Mouse (Mus musculus) layer of hippocampus, adult 9-11 months (tissue): ENCODE measurements around the gene Bmp2k.

Experiments used
- DNase-seq: peaks from one replicate; pipeline ENCODE4 v3.0.0; 2022

Gene Bmp2k

DNA sequence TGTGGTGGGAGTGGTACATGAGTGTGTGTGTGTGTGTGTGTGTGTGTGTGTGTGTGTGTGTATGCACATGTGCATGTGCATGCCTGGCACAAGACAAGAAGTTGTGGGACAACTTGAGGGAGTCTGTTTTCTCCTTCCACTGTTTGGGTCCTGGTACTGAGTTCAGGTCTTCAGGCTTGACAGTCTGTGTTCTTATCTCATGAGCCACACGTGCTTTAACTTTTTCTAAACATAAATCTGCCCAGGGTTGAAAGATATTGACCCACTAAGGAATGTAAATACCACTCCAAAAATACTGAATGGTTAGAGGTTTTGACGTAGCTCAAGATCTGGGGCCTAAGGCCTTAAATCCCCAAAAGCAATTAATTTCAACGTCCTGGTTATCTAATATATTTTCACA lies 23.8 kb upstream of the Bmp2k start:
- no peak for DNase-seq

DNA sequence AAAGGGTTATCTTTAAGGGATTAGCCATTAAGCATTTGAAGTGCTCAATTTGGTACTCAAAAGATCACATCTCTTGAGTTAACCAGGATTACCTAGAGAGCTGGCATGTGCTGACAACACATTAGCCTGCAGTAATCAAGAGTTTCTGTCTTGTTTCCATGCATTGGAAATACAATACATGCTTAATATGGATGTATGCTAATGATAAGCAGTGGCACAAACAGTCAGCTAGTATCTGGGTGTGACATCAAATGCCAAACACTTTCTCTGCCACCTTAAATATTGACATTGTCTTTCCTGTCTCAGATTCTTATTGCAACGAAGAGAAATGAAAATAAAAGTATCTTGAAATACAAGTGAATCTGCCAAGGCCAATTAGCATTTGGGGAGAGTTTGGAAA lies 22.8 kb upstream of the Bmp2k start:
- DNase-seq = no peak

- DNase-seq = no peak
These were observed 22.4 kb upstream of the Bmp2k start for GRCm38 (mm10) chr5:96975112-96975511.

- DNase-seq = no peak
These were observed 21.3 kb upstream of the Bmp2k start for GRCm38 (mm10) chr5:96976150-96976549.

DNA sequence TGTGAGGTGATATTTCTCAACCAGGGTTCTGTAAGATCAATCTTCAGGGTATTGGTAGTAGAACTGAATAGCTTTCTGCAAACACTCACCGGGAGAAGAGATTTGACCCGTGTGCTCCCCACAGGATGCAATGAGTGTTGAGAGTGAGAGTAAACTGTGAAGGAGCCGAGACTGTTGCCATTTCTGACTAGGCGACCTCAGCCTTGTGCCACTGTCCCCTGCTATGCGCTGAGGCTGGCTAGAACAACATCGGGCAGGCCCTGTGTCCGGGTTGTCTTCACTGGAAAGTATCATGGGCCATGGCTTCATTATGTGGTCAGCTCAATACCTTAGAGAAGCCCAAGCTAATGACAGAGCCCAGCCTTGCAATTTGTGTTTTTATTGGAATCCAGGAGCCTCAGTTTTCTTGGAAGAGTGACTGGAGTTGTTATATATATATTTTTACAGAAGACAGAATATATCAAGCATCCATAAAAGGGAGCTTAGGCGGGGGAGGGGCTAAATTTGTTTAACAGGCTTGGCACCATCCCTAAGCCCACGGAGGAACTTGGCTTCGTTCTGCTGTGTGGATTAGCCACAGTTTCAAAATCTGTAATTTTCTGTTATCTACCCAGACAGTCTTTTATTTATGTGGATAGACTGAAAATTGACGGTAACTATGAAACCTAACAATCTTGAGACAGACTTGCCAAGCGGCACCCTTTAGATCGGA lies 18.0 kb upstream of the Bmp2k start:
- no peak for DNase-seq

- peak; percentile 26 for DNase-seq
These were observed 17.4 kb upstream of the Bmp2k start for GRCm38 (mm10) chr5:96980008-96980634.

DNA sequence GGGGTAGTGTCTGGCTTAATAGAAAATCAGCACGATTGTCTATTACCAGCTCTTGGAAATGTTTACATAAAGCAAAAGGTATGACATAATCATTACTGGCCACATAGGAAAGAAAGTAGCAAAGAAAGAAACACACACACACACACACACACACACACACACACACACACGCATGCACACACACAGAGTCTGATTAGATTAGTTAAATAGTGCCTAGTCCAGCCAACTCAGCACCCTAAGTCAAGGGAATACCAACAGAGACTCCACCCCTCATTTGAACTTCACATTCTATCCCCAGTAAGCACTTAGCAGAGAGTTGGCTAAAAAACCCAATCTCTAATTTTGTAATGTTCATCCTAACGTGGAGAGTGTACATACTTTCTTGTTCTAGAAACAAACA lies 15.5 kb upstream of the Bmp2k start:
- DNase-seq = no peak

DNA sequence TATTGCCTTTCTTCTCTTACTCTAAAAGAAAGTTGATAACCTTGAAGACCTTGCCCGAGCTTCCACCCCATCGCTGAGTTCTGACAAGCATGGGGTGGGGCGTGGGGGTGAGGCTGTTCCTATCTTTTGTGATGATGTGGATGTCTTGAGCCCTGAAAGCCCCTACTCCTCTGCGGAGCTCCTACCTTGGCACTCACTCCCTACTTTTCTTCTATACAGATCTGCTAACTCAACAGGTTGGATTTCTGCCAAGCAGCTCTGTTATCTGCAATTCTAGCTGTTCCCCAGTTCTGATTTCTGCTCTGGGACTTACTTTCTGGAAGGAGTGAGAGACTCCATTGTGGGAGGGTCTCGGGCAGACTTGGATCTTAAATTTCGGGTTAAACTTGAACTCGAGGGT lies 14.3 kb upstream of the Bmp2k start:
- DNase-seq = no peak

GRCm38 (mm10) chr5:96986850-96987249 lies 10.6 kb upstream of the Bmp2k start:
- no peak for DNase-seq

DNA sequence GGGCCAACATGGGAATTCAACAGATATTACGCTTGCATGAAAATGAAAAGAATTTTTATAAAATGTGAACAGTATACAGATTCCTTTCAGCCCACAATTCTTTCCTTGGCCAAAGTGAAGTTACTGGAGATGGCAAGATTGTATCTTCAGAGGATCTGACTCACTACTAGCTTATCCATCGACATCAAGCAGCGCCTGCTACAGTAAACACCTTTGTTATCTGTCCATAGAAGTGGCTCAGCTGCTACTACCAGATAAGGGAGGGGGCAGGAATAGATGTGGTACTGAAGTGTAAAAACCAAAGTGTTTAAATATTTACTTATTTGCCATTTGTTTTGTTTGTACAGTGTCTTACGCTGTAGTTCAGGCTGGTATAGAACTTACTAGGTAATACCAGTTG lies 8.6 kb upstream of the Bmp2k start:
- no peak for DNase-seq

DNA sequence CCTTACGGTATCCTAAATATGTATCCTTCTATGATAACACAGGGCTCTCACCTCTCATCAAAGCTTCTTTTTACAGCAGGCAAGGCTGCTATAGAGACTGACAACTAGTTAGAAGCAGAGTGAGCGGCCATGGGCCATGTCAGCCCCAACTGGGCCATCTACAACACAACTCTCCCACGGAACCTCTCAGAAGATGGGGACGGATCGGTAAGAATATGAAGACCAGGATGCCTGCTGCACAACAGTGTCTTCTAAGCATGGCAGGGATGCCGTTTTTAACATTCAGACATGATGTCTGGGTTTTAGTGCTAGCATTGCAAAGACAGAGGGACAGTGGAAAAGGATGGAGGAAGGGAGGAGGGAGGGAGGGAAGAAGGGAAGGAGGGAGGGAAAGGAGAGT lies 6.3 kb upstream of the Bmp2k start:
- DNase-seq = no peak

DNA sequence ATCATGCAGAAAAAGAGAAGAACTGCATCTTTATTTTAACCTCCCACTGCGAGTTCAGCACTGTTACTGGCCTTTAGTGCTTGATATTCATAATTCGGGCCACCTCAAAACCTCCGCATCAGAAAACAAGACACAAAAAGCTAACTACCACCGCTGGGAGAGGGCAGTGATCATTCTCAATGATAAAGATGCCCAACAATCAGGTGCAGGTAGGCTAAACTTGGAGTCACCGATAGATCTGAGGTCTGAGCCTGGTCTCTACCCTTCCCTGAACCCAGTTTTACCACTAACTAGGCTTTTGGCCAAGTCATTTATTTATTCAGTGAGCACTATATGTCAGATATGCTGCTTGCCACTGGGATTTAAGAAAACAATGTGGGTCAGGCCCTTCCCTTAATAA lies 4.8 kb upstream of the Bmp2k start:
- no peak for DNase-seq

DNA sequence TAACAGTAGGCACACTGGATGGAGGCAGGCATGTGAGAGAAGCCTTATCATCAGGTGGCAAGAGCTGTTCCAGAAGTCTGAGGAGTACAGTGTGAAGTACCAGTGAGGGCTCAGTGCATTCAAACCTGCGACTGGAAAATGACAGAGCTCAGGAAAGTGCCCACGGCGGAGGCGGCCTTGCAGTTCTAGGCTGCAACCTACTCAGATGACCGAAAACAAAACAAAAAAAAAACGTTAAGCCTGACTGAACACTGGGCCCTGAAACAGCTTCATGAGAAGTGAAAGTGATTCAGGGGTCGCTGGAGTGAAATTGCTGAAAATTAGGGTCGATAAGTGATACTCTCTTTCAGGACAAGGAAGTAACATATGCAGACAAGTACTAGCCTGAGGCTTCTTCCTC lies 4.4 kb upstream of the Bmp2k start:
- no peak for DNase-seq

DNA sequence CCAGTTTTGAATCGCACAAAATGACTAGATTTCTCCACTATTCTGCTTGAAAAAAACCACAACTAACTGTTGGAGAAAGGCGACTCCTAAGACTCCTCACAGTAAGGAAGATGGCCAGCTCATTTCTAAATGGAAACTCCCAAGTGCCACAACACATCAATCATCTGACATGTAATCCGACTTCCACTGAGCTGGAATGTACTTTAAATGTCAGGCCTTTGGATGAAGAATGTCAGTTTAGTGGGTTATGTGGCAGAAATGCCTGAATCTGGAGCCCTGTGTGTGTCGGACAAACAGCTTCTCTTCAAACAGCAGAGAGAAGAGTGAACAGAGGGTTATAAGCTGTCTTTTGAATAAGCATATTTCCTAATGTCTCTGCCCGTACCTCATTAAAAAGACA lies 1.7 kb upstream of the Bmp2k start:
- no peak for DNase-seq

GRCm38 (mm10) chr5:96996401-96997309 lies 834 bp upstream of the Bmp2k start:
- no peak for DNase-seq

DNA sequence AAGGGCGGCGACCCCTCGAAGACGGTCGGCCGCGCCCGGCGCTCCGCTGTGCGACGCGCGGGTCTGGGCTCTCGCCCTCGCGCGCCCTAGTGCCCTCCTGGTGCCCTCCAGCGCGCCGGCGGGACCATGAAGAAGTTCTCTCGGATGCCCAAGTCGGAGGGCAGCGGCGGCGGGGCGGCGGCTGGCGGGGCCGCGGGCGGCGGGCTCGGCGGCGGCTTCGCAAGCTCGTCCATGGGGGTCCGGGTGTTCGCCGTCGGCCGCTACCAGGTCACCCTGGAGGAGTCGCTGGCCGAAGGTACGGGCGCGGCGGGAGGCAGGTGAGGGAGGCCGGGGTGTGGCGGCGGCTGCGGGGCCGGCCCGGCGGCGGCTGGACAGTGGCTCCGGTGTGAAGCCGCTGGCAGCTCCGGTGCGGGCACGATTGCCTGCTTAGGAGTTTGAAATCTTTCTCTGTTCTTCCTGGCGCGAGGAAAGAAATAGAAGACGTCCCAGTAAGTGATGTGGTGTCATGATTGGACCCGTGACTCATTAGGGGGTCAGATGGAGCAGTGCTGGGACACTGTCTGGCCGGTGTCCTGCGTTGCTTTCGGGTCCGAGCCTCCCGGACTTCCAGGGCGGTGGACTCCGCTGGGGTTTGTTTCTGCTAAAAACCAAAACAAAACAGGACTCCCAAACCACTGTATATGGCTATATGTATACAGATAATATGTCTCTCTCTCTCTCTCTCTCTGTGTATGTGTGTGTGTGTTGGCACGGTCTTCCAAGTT lies 495 bp downstream of the Bmp2k start:
- DNase-seq = no peak

DNA sequence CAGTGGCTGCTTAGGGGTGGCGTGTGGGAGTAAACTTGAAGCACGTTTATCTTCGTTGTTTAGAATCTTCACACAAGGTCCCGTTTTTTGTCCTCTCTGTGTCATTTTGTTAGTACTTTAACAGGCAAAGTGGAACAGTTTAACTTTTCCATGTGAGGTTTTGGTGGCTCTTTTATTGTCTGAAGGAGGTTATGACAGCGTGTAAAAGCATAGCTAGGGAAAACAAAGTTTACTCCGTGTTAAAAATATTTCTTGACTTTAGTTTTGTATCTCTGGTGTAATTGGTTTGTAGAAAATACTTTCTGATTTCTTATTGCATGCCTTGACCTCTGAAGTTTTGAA lies 1.0 kb downstream of the Bmp2k start:
- no peak for DNase-seq

DNA sequence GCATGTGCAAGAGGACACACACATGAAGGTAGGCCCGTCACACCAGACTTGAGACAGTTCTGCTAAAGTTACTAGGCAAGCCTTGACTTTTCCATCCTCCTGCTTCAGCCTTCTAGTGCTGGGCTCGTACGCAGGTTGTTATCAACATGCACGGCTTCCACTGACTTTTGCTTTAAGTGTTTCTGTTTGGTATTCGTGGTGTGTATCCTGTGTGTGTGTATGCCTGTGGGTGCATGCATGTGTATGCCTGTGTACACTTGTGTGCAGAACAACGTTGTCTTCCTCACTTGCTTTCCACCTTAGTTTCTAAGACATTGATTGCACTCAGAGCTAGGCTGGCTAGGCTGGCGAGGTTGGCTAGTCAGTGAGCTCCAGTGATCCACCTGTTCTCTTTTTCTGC lies 2.1 kb downstream of the Bmp2k start:
- no peak for DNase-seq

DNA sequence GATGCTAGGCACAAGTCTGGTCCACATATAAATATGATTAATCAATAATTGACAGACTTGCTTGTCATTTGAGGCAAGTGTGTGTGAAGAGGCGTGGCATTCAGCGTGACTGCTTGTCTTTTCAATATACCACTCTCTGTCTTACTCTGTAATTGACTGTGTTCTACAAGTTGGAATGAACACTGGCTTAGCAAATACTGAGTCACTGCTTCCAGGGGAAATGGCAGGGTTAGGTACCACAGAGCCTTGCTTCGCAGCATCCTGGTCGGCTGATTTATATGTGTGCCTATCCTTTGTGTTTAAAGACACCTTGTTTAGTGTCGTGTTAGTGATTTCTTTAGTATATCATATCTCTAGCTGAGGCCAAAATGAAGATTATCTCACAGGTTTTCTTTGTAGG lies 3.0 kb downstream of the Bmp2k start:
- DNase-seq = no peak

GRCm38 (mm10) chr5:97001153-97001552 lies 3.7 kb downstream of the Bmp2k start:
- DNase-seq = no peak

GRCm38 (mm10) chr5:97001571-97001970 lies 4.1 kb downstream of the Bmp2k start:
- no peak for DNase-seq

- DNase-seq = no peak
These were observed 4.8 kb downstream of the Bmp2k start for GRCm38 (mm10) chr5:97002336-97002735.

GRCm38 (mm10) chr5:97002937-97003336 lies 5.4 kb downstream of the Bmp2k start:
- no peak for DNase-seq
